Mouse (Mus musculus) heart, adult 2 months (tissue): ENCODE results near the gene Cyp2d22. TPM values are rescaled to one million over a fixed set of nuclear protein-coding genes. Genes with fewer than 3 reads are reported as not detected.
"Not testable (repeated sequence)": the region's sequence is repeated elsewhere in the genome, so short reads cannot be mapped to it uniquely, and the experiment has no call there.

ENCODE experiments used
- DNase-seq, 2 experiments: peaks; one replicate each; pipeline ENCODE4 v3.0.0; 2021
- H3K27ac ChIP-seq: fragments of 200-600 bp; 2 replicates; pipeline ENCODE4 v1.8.1; 2022
- H3K27me3 ChIP-seq: fragments of 200-500 bp; 2 replicates; pipeline ENCODE4 v1.6.1; 2012; ENCODE audit warnings: mild to moderate bottlenecking, low read length, inconsistent platforms, mixed read lengths; ENCODE audit not compliant: control insufficient read depth, insufficient read depth
- H3K36me3 ChIP-seq: fragments of 200-500 bp; 2 replicates; pipeline ENCODE4 v1.6.1; 2012; ENCODE audit warnings: low read length, inconsistent platforms; ENCODE audit not compliant: control insufficient read depth, insufficient read depth
- H3K4me1 ChIP-seq: fragments of 200-500 bp; 2 replicates; pipeline ENCODE4 v1.6.1; 2011; ENCODE audit warnings: low read length; ENCODE audit not compliant: control insufficient read depth, insufficient read depth
- H3K4me3 ChIP-seq: fragments of 200-600 bp; 2 replicates; pipeline ENCODE4 v1.8.1; 2022
- H3K79me2 ChIP-seq: fragments of 200-500 bp; replicated peaks from 2 replicates; pipeline ENCODE4 v1.6.1; 2012; ENCODE audit warnings: mild to moderate bottlenecking, inconsistent platforms, low read length, moderate library complexity, mixed read lengths; ENCODE audit not compliant: control insufficient read depth, insufficient read depth
- H3K9ac ChIP-seq: fragments of 200-500 bp; 2 replicates; pipeline ENCODE4 v1.6.1; 2012; ENCODE audit warnings: low read depth, mild to moderate bottlenecking, control low read depth, inconsistent platforms, low read length, mixed read lengths
- CTCF ChIP-seq: fragments of 200-600 bp; IDR thresholded peaks from 2 replicates; pipeline ENCODE4 v1.8.1; 2022; ENCODE audit warnings: antibody characterized with exemption, mild to moderate bottlenecking, moderate library complexity
- EP300 ChIP-seq: fragments of 200-500 bp; IDR thresholded peaks from 2 replicates; pipeline ENCODE4 v1.6.1; 2011; ENCODE audit warnings: low read depth, low read length, control low read depth; ENCODE audit not compliant: insufficient read depth
- POLR2A ChIP-seq: fragments of 200-500 bp; IDR thresholded peaks from 2 replicates; pipeline ENCODE4 v1.6.1; 2011; ENCODE audit warnings: mild to moderate bottlenecking, low read depth, low read length, control low read depth; ENCODE audit not compliant: insufficient read depth
- WGBS: fragments of 180-500 bp; shearing (Covaris S2); methylation state at CpG from one replicate; pipeline ENCODE4 v1.1.7; 2018; 5-methylcytosine and 5-hydroxymethylcytosine counted together
- intact Hi-C: fragments of 180-260 bp; cut with DNase I; formaldehyde crosslinking; loops from one replicate; pipeline ENCODE4 v1.15.1; 2025
- polyA plus RNA-seq: library from polyadenylated mRNA; depleted of rRNA; stranded (reverse); fragments of >200 nt; gene quantifications from 2 replicates; pipeline ENCODE4 v1.2.3, GENCODE M21; 2012
- total RNA-seq, 2 experiments: library from RNA; stranded (reverse); gene quantifications; 2 replicates each; pipeline ENCODE4 v1.2.3; 2021

Gene Cyp2d22
- total and polyA plus RNA-seq, 3 experiments: 25.5 to 44.0 (median 27.0) TPM

- H3K4me3 ChIP-seq, H3K27ac ChIP-seq, H3K9ac ChIP-seq, H3K36me3 ChIP-seq, H3K4me1 ChIP-seq, DNase-seq, H3K27me3 ChIP-seq, H3K79me2 ChIP-seq: not testable (repeated sequence)
- WGBS: 92% methylated on average over 10 of the region's 10 CpGs
- intact Hi-C loops: loop anchor here (5.0 kb wide), 1 partner anchor 413 kb away; no protein-coding TSS in a partner anchor
These were observed 9.9 kb upstream of the Cyp2d22 start for GRCm38 (mm10) chr15:82389916-82390315.

DNA sequence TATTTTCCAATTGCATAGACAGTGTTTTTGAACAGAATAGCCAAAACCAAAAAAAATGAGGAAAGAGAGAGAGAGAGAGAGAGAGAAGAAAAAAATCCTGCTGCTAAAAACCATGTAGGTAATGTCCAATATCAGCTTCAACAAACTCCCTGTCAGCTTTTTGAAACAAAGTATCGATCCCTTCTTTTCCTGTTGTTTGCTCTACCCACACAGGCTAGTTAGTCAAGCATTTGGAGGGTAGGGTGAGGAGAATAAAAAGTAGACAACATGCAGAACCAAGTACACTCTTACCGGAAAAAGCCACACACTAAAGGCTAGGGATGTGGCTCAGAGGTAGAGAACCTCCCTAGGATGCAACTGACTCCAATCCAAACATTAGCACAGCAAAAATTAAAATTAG lies 5.7 kb upstream of the Cyp2d22 start:
- H3K27ac ChIP-seq: no peak overlapping the region
- TF ChIP-seq POLR2A (no peak), EP300 (no peak), CTCF (no peak)
- no peak overlapping the region for H3K4me3 ChIP-seq
- DNase-seq: no peak
- H3K9ac ChIP-seq: no peak overlapping the region
- no peaks in the 10 kb centered on the region for H3K27me3 ChIP-seq
- no peaks in the 10 kb centered on the region for H3K79me2 ChIP-seq
- intact Hi-C loops: loop anchor here (5.0 kb wide), 1 partner anchor 408 kb away; no protein-coding TSS in a partner anchor
- H3K4me1 ChIP-seq: peaks cover 3% of the 10 kb centered on the region; the same call in 1 of the 2 replicates
- H3K36me3 ChIP-seq: no peaks in the 10 kb centered on the region
- WGBS: 98% methylated on average over 2 of the region's 2 CpGs

DNA sequence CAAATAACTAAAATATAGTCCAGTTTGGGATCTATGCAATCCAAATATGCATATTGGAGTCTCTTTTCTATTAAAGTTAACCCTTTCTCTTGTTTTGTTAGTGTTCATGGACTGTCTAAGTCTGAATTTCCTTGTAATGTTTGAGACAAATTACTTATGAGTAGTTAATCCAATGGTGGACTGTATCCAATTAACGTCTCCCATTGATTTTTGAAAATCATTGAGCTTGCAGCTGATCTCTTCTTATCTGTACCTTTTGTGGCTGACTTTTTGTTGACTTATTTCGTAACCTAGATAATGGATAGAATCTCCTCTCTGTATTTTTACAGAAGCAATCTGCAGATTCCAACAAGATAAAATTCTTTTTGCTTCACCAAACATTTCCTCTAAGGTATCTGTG lies 2.4 kb upstream of the Cyp2d22 start:
- peaks cover 10% of the 10 kb centered on the region for H3K4me1 ChIP-seq
- 91% methylated on average over 2 of the region's 2 CpGs for WGBS
- H3K9ac ChIP-seq: no peak overlapping the region
- intact Hi-C loops: no loop called here
- no peak for TF ChIP-seq CTCF
- no peak for TF ChIP-seq EP300
- TF ChIP-seq POLR2A: no peak
- no peaks in the 10 kb centered on the region for H3K27me3 ChIP-seq
- no peaks in the 10 kb centered on the region for H3K36me3 ChIP-seq
- no peak for DNase-seq
- no peaks in the 10 kb centered on the region for H3K79me2 ChIP-seq
- no peak overlapping the region for H3K4me3 ChIP-seq
- no peak overlapping the region for H3K27ac ChIP-seq

GRCm38 (mm10) chr15:82380714-82381062 lies 628 bp upstream of the Cyp2d22 start:
- Histone ChIP-seq H3K4me1 (peaks cover 19% of the 10 kb centered on the region), H3K36me3 (no peaks in the 10 kb centered on the region; the same call in none of the 2 replicates), H3K79me2 (no peaks in the 10 kb centered on the region), H3K27ac (peak overlapping the region; percentile 86), H3K4me3 (peak overlapping the region; percentile 46), H3K9ac (peak overlapping the region; percentile 26), H3K27me3 (no peaks in the 10 kb centered on the region)
- WGBS: 20% methylated on average over 7 of the region's 7 CpGs
- TF ChIP-seq EP300 (no peak), POLR2A (no peak), CTCF (peak; percentile 26; the same call in 1 of the 2 replicates)
- DNase-seq: no peak
- intact Hi-C loops: loop anchor here (1.0 kb wide), 1 partner anchor 37 kb away; no protein-coding TSS in a partner anchor

- peaks cover 3% of the 10 kb centered on the region for H3K36me3 ChIP-seq
- DNase-seq: no peak
- 34% methylated on average over 7 of the region's 7 CpGs for WGBS
- no peaks in the 10 kb centered on the region for H3K79me2 ChIP-seq
- H3K4me1 ChIP-seq: peaks cover 20% of the 10 kb centered on the region
- H3K27me3 ChIP-seq: no peaks in the 10 kb centered on the region
- peak overlapping the region; percentile 94 for H3K9ac ChIP-seq
- H3K4me3 ChIP-seq: peak overlapping the region; percentile 60
- intact Hi-C loops: no loop called here
- peak overlapping the region; percentile 99 for H3K27ac ChIP-seq
- no peak for TF ChIP-seq EP300
- no peak for TF ChIP-seq CTCF
- no peak for TF ChIP-seq POLR2A
These were observed 569 bp downstream of the Cyp2d22 start for GRCm38 (mm10) chr15:82379511-82379870.

DNA sequence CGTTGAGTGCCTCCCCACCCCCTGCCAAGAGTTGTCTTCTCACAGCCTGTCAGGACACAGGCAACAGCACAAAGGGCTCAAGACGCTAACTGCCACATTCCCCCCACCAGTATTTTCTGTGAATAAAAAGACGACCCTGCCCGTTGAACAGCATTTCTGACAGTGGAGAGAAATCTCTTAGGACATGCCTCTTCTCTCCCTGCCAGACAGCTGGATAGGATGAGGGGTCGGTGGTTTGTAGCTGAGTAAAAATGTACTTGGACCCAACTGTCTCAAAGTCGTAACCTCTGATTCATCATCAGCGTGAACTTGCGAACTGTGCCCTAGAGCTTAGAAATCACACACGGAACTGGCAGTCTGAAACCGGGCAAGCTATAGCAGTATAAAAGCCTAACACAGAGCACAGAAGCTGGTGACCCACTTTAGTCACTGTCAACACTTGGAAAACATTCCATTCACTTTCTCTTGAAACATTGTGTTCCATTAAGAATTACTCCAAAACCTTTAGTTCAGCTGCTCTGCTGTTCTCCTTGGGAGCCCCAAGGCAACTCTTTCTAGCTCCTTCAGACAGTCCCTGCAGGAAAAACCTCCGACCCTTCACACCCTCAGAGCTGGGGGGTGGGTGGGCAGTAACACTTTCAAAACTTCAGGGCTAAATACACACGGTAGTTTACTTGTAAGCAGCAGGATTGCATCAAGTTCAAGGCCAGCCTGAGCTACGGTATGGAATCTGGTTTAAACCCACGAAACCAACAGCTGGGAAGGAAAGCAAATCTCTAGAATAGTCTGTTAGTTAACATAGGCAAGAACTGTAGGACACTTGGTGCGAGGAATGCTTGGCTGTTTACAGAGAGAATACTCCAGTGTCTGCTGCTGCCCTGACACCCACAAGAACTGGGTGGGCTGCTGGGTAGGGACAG lies 1.5 kb downstream of the Cyp2d22 start:
- no peaks in the 10 kb centered on the region for H3K79me2 ChIP-seq
- H3K9ac ChIP-seq: peak overlapping the region; percentile 34
- 46% methylated on average over 15 of the region's 15 CpGs for WGBS
- H3K4me1 ChIP-seq: peaks cover 20% of the 10 kb centered on the region
- H3K27me3 ChIP-seq: no peaks in the 10 kb centered on the region
- DNase-seq: peak; percentile 33 to 54
- H3K36me3 ChIP-seq: peaks cover 3% of the 10 kb centered on the region
- intact Hi-C loops: no loop called here
- H3K4me3 ChIP-seq: peak overlapping the region; percentile 60
- no peak for TF ChIP-seq POLR2A
- TF ChIP-seq CTCF: no peak
- TF ChIP-seq EP300: no peak
- H3K27ac ChIP-seq: peak overlapping the region; percentile 99
